Mouse (Mus musculus) spleen, adult 10 weeks (tissue): ENCODE results near the gene Tmed9. TPM values are rescaled to one million over a fixed set of nuclear protein-coding genes. Genes with fewer than 3 reads are reported as not detected.

ENCODE experiments used
- polyA plus RNA-seq: library from polyadenylated mRNA; stranded (reverse); fragments of 350-450 nt; fragmentation: Illumina TruSeq; extraction: RNeasy Lipid Tissue Mini Kit (QIAGEN cat#74804); gene quantifications from one replicate; pipeline ENCODE4 v1.2.3, GENCODE M21; 2015; ENCODE audit warnings: low replicate concordance; ENCODE audit not compliant: insufficient read depth

The Tmed9 gene
- polyA plus RNA-seq: 85.5 TPM

DNA sequence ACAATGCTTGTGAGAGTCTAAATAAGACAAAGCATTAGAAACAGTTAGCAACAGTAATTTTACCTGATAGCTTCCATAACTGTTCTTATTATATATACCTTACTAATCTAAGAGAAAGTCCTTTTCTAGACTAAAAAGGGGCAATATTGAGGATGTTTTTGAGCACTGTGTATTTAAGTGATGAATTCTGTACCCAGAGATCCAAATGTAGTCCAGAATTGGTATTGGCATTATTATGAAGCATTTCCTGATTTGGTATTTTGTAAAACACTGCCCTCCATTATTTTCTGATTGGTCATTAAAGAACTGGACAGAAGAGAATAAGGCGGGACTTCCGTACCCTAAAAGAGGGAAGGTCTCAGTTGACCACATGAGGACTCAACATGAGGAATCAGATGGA lies at the start of gene Tmed9:
Tmed9 (plus strand) TSS at position 301 of the 400 bp plus-strand sequence.

GRCm38 (mm10) chr13:55529198-55529915 lies 44.2 kb upstream of the Tmed9 start, which contains the start of gene Dok3:
Gene Dok3 (minus strand): TSS chr13:55529296.

DNA sequence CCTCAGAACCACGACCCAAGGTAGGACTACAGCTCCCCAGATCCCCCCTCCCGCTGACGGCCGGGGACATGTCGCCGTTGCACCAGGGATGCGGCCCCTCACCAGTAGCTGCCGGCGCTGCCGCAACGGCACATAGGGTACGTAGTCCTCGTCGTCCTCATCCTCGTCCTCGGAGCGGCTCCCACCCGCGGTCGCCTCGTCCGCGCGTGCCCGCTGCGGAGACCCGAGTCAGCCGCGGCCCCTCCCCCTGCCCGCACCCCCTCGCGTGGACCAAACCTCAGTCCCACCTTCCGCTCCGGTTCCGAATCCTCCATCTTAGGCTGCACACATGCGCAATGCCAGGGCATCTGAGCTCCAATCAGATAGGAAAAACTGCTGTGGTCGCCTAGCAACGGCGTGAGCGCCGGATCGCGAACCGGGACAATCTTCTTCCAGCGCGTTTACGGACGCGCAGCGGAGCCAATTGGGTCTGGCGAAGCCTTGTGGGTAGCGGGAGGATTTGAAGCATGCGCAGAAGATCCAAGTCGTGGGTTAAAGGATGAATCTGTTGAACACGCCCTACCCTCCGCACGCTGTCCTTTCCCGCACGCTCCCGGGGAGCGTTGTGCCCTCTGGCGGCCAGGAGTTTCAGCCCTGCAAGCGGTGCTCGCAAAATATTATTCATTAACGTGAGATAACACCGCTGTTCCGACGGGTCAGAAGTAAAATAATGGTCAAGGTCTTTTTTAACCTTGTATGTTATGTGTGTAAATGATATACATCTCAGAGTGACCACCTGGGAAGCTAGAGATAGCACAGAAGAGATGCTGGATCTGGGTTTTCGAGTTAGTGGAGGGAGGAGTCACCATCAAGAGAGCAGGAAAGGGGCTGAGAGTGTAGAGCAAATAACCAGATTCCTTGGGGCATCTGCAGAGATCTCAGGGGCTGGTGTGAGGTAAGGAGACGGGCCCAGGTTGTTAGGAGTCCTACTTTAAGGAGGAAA lies 37.0 kb upstream of the Tmed9 start, which contains the start of gene Ddx41:
Ddx41 (minus strand) TSS at position 465 of the 982 bp plus-strand sequence.

GRCm38 (mm10) chr13:55571027-55571751 lies 2.3 kb upstream of the Tmed9 start, which contains the start of gene Fam193b:
Gene Fam193b (minus strand): TSS chr13:55571120.

DNA sequence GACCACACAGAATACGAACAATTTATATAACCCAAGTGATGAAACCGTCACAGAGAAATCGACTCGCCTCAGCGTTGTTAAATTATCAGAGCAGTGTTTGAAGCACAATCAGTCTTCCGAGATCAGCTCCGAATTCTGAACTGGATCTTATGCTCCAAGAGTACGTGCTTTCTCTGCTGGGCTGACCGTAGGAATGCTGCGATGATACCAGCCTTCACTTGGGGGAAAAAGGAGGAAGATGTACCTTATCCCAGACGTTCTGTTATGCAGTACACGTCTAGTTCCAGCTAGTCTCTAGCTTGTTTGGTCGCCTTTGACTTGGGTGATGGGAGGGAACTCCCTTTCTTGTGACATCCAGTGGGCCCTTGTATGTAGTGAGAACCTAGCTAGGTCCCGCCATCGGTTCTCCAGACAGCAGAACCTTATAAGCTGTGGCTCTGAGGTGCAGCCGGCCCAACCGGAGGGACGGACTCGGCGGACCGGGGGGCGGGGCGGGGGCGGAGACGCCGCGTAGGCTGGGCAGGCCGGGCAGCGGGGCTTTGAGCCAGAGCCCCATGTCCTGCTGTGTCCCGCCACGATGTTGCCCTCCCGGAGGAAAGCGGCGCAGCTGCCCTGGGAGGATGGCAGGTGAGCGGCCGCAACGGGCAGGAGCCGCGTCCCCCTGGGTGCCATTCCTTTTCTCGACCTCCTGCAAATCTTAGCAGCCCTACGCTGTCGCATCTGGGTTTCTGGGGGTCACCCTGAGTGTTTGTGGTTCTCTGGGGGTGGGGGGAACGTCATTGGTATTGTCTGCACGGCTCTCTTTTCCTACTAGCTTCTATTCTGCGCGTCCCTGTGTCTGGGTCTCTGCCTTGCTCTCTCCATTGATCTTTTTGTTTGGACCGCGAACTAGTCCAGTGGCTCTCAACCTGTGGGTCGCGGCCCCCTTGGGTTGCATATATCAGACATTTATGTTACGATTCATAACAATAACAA lies 26.3 kb downstream of the Tmed9 start, which contains the start of gene B4galt7:
B4galt7 (plus strand) TSS at position 331 of the 975 bp plus-strand sequence.

GRCm38 (mm10) chr13:55622649-55623541 lies 49.4 kb downstream of the Tmed9 start, which contains the start of gene Caml:
Gene Caml (plus strand): TSS chr13:55623005.

DNA sequence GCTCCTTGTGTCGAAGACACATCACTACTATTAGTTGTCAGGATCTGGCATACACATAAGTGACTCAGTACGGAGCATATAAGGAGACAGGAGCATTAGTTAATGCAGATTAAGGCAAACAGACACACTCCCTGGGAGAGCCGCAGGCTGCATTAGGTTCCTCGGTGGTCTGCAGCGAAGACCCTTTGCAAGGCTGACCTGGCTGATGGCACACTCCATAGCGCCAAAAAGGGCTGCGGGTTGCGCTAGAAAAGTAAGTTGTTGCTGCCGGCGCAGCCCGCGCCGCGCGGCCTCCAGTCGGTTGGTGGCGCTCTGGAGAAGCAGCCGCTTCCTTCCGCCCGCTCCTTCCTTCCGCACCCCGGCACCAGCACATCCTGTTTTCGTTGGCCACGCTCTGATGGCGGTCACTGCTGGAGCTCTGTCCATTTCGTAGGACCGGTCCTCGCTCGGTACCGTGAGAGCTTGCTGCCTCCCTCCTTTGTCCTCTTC lies 61.2 kb downstream of the Tmed9 start, which contains the start of gene Ddx46:
Ddx46 (plus strand) TSS at position 389 of the 489 bp plus-strand sequence.

Other genes starting within 250 kb of the Tmed9 start
- 2.1 TPM for gene Mxd3, start 243.9 kb upstream of the Tmed9 start, polyA plus RNA-seq
- gene Lman2, start 210.9 kb upstream of the Tmed9 start, polyA plus RNA-seq: 46.1 TPM
- gene Rgs14, start 204.0 kb upstream of the Tmed9 start, polyA plus RNA-seq: 26.6 TPM
- not detected for gene Slc34a1, start 175.5 kb upstream of the Tmed9 start, polyA plus RNA-seq
- gene Pfn3, start 158.5 kb upstream of the Tmed9 start, polyA plus RNA-seq: not detected
- 0.11 TPM for gene F12, start 146.9 kb upstream of the Tmed9 start, polyA plus RNA-seq
- 155 TPM for gene Grk6, start 128.7 kb upstream of the Tmed9 start, polyA plus RNA-seq
- gene Prr7, start 109.5 kb upstream of the Tmed9 start, polyA plus RNA-seq: not detected
- 4.8 TPM for gene Dbn1, start 85.6 kb upstream of the Tmed9 start, polyA plus RNA-seq
- 7.7 TPM for gene Pdlim7, start 60.1 kb upstream of the Tmed9 start, polyA plus RNA-seq
- gene Dok3, start 44.4 kb upstream of the Tmed9 start, polyA plus RNA-seq: 51.4 TPM
- gene Ddx41, start 37.1 kb upstream of the Tmed9 start, polyA plus RNA-seq: 33.1 TPM
- gene Fam193b, start 2.6 kb upstream of the Tmed9 start, polyA plus RNA-seq: 63.6 TPM
- gene B4galt7, start 26.2 kb downstream of the Tmed9 start, polyA plus RNA-seq: 15.3 TPM
- 43.9 TPM for gene Caml, start 49.3 kb downstream of the Tmed9 start, polyA plus RNA-seq
- gene Ddx46, start 61.3 kb downstream of the Tmed9 start, polyA plus RNA-seq: 126 TPM
- 88.3 TPM for gene B230219D22Rik, start 119.4 kb downstream of the Tmed9 start, polyA plus RNA-seq
- 47.8 TPM for gene Txndc15, start 140.9 kb downstream of the Tmed9 start, polyA plus RNA-seq
- gene Pcbd2, start 153.6 kb downstream of the Tmed9 start, polyA plus RNA-seq: 37.6 TPM
- not detected for gene Catsper3, start 210.8 kb downstream of the Tmed9 start, polyA plus RNA-seq